Mouse (Mus musculus) liver, embryonic 11.5 days (tissue): ENCODE measurements around the gene A130010J15Rik. TPM values are rescaled to one million over a fixed set of nuclear protein-coding genes. Genes with fewer than 3 reads are reported as not detected.

ENCODE experiments used
- ATAC-seq: fragments of 200-750 bp; cut with Nextera tagmentation; replicated peaks from 2 replicates; pipeline ENCODE4 v1.8.0; 2017; ENCODE audit warnings: moderate number of reproducible peaks, mild to moderate bottlenecking, moderate TSS enrichment, moderate library complexity; ENCODE audit not compliant: low FRiP score
- DNase-seq: peaks from one replicate; pipeline ENCODE4 v3.0.0-alpha.2; 2017; ENCODE audit warnings: low spot score
- H3K27ac ChIP-seq: fragments of 300-500 bp; sonication (generic); 2 replicates; pipeline ENCODE4 v1.5.1; 2014; ENCODE audit warnings: mild to moderate bottlenecking, low read depth, low read length, control low read depth
- H3K27me3 ChIP-seq: fragments of 300-500 bp; sonication (generic); replicated peaks from 2 replicates; pipeline ENCODE4 v1.6.1; 2014; ENCODE audit warnings: low read length, mixed read lengths; ENCODE audit not compliant: control insufficient read depth, insufficient read depth
- H3K36me3 ChIP-seq: fragments of 300-500 bp; sonication (generic); 2 replicates; pipeline ENCODE4 v1.6.1; 2014; ENCODE audit warnings: mild to moderate bottlenecking, low read length, moderate library complexity, mixed read lengths; ENCODE audit not compliant: control insufficient read depth, insufficient read depth
- H3K4me1 ChIP-seq: fragments of 300-500 bp; sonication (generic); replicated peaks from 2 replicates; pipeline ENCODE4 v1.6.1; 2014; ENCODE audit warnings: low read length, mixed read lengths; ENCODE audit not compliant: control insufficient read depth, insufficient read depth
- H3K4me2 ChIP-seq: fragments of 300-500 bp; sonication (generic); 2 replicates; pipeline ENCODE4 v1.6.1; 2014; ENCODE audit warnings: mild to moderate bottlenecking, control low read depth, moderate library complexity
- H3K4me3 ChIP-seq: fragments of 300-500 bp; sonication (generic); 2 replicates; pipeline ENCODE4 v1.5.1; 2014; ENCODE audit warnings: low read depth, low read length, control low read depth
- H3K9ac ChIP-seq: fragments of 300-500 bp; sonication (generic); 2 replicates; pipeline ENCODE4 v1.6.1; 2014; ENCODE audit warnings: low read depth, low read length, control low read depth
- H3K9me3 ChIP-seq: fragments of 300-500 bp; sonication (generic); 2 replicates; pipeline ENCODE4 v1.6.1; 2016; ENCODE audit warnings: low read length, inconsistent platforms, mixed read lengths; ENCODE audit not compliant: control insufficient read depth
- WGBS: fragments of 180-500 bp; shearing (Covaris S2); extraction: QIAGEN DNeasy Blood & Tissue Kit; methylation state at CpG from one replicate; pipeline ENCODE4 v1.1.7; 2014; 5-methylcytosine and 5-hydroxymethylcytosine counted together
- polyA plus RNA-seq: library from polyadenylated mRNA; unstranded; fragments of >200 nt; fragmentation: Nextera tagmentation; extraction: Ambion mirVana; gene quantifications from 2 replicates; pipeline ENCODE4 v1.2.1, GENCODE M21; 2014

The A130010J15Rik gene
- polyA plus RNA-seq, 1 experiment from 2014 or later, result 11.1 TPM

DNA sequence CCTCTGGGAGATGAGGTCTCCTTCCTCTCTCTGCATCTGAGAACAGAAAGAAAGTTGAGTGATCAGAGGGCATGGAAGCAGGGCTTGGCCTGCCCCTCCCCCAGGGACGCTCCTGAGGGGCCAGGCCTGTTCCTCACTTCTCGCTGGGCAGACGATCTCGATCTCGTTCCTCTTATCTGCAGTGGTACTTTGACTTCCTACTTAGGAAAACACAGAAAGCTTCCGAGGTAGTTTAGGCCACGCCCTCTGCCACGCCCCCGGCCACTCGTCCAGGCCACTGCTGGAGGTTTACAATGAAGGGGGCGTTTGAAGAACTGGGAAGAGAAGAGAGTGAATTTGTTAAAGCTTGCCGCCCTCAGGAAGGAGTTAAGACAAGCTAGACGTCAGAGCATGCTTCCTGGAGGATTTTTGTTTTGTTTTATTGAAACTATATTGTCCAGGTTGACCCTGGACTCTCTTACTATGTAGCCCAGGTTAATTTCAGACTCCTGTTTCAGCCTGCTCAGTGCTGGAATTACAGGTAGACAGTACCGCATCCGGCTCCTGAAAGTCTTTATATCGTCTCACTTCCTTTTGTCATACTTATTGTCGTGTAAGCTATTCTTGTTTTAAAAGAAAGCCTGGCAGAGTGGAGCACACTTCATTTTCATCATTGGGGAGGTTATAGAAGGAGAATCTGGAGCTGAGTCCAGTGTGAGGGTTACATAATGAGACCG, 7.4 kb upstream of the A130010J15Rik start:
- Histone ChIP-seq H3K9me3 (no peaks in the 10 kb centered on the region), H3K27ac (no peak overlapping the region), H3K36me3 (no peaks in the 10 kb centered on the region; the same call in 1 of the 2 replicates), H3K4me1 (peaks cover 24% of the 10 kb centered on the region), H3K4me2 (peak overlapping the region; percentile 61), H3K9ac (no peak overlapping the region), H3K27me3 (0 out of 2 replicates have a peak, but pooled peaks cover 2% of the 10 kb centered on the region), H3K4me3 (peak overlapping the region; percentile 23; the same call in 1 of the 2 replicates)
- 14% methylated on average over 18 of the region's 18 CpGs for WGBS
- peak; percentile 70 for DNase-seq
- peak; percentile 69 for ATAC-seq

DNA sequence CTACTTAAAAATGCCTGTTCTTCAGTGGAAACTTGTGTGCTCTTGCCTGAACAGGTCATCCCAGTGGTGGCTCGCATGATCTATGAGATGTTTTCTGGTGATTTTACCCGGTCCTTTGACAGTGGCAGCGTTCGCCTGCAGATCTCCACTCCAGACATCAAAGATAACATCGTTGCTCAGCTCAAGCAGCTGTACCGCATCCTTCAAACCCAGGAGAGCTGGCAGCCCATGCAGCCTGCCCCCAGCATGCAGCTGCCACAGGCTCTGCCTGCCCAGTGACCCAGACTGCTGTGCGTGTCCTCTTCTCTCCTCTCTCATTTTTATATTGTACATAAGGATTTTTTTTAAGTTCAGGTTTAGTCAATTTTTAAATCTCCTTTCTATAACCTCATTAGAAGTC, 1.4 kb downstream of the A130010J15Rik start:
- H3K4me1 ChIP-seq, result peaks cover 11% of the 10 kb centered on the region
- DNase-seq, result no peak
- no peaks in the 10 kb centered on the region for H3K36me3 ChIP-seq
- WGBS, result 80% methylated on average over 7 of the region's 7 CpGs
- H3K4me2 ChIP-seq, result no peak overlapping the region
- H3K9me3 ChIP-seq, result no peaks in the 10 kb centered on the region
- H3K27ac ChIP-seq, result no peak overlapping the region
- H3K4me3 ChIP-seq, result no peak overlapping the region
- H3K9ac ChIP-seq, result no peak overlapping the region
- no peak for ATAC-seq
- no peaks in the 10 kb centered on the region for H3K27me3 ChIP-seq

GRCm38 (mm10) chr1:193169856-193170255, 2.0 kb downstream of the A130010J15Rik start:
- no peak overlapping the region for H3K4me2 ChIP-seq
- H3K27me3 ChIP-seq, result no peaks in the 10 kb centered on the region
- peaks cover 17% of the 10 kb centered on the region for H3K4me1 ChIP-seq
- ATAC-seq, result no peak
- H3K27ac ChIP-seq, result no peak overlapping the region
- no peak overlapping the region for H3K4me3 ChIP-seq
- H3K9me3 ChIP-seq, result no peaks in the 10 kb centered on the region
- 86% methylated on average over 2 of the region's 2 CpGs for WGBS
- DNase-seq, result no peak
- no peak overlapping the region for H3K9ac ChIP-seq
- no peaks in the 10 kb centered on the region for H3K36me3 ChIP-seq

DNA sequence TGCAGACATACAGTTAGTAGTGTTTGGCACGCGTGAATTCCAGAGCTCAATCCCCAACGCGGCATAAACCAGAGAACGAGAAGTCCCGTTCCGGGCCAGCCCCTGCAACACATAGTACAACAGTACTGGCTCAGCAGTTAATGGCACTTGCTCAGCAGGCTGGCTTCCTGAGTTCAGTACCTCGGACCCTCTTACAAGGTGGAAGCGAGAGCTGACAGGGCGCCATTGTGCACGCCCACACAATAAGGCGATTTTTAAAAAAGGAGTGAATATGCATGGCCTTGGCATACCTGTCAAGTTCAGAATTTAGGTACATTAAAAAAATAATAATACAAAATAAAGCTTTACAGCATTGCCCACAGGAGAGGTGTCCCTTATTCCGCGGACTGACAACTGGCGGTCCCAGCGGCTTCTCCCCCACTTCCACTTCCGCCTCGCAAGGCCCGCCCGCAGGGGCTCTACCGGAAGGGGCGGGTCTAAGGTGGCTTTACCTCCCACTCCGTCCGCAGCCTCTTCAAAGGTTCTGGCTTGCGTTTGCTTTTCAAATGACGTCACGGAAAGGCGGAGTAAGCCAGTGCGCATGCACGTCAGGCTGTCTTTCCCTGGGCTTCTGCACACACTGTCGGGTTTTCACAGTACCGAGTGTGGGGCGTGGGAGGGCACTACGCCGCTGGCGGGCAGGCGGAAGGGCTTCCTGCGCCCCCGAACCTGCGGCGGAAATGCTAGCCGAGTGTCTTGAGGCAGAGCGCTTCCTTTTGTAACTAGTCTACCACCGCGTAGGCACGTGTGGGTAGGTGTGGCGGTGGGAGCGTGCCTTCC, 5.4 kb downstream of the A130010J15Rik start:
- Histone ChIP-seq H3K4me2 (peak overlapping the region; percentile 85), H3K27ac (peak overlapping the region; percentile 81), H3K4me1 (peaks cover 21% of the 10 kb centered on the region), H3K9ac (peak overlapping the region; percentile 80), H3K36me3 (no peaks in the 10 kb centered on the region), H3K27me3 (no peaks in the 10 kb centered on the region), H3K9me3 (no peaks in the 10 kb centered on the region), H3K4me3 (peak overlapping the region; percentile 75)
- under 1% methylated on average over 48 of the region's 48 CpGs for WGBS
- DNase-seq (peak; percentile 92), ATAC-seq (peak; percentile 98)

DNA sequence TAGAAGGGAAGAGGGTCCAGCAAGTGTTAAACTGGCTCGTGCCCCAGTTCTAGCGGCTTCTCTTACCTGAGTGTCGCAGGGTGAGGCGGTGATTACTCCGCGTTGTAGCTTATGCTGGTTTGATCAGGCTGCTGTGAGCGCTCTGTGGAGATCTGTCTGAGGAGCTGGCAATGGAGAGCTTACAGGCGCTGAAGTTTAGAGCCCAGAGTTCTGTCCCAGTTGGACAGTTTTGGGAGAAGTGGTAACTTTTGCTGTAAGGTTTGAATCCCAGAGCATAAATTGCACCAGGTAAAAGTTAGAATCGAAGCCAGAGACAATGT, 5.9 kb downstream of the A130010J15Rik start:
- Histone ChIP-seq H3K4me2 (peak overlapping the region; percentile 85), H3K4me1 (peaks cover 21% of the 10 kb centered on the region), H3K27ac (peak overlapping the region; percentile 81), H3K9me3 (no peaks in the 10 kb centered on the region), H3K4me3 (peak overlapping the region; percentile 75), H3K9ac (peak overlapping the region; percentile 79), H3K36me3 (no peaks in the 10 kb centered on the region), H3K27me3 (no peaks in the 10 kb centered on the region)
- WGBS, result 15% methylated on average over 9 of the region's 9 CpGs
- DNase-seq (no peak), ATAC-seq (no peak)

DNA sequence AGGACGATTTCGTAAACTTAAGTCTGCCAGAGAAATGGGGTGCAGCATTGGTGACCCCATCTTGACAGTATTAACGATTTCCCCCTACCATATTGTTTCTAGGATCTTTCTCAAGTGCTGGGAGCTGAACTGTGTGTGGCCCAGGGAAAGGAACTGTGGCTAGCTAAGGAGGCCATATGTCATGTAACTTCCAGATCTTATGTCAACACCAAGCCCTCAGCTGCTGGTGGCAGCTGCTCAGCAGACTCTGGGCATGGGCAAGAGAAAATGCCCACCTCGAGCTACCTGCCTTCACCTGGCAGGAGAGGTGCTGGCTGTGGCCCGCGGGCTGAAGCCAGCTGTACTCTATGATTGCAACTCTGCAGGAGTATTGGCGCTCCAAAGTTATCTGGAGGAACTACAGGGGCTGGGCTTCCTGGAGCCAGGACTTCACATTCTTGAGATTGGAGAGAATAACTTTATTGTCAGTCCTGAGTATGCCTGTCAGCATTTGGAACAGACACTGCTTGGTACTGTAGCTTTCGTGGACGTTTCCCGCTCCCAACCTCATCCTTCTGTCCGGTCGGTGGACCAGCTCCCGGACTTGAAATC, 6.4 kb downstream of the A130010J15Rik start:
- H3K27ac ChIP-seq, result peak overlapping the region; percentile 81; the same call in 1 of the 2 replicates
- H3K27me3 ChIP-seq, result no peaks in the 10 kb centered on the region
- H3K4me1 ChIP-seq, result peaks cover 21% of the 10 kb centered on the region
- peak overlapping the region; percentile 75 for H3K4me3 ChIP-seq
- no peaks in the 10 kb centered on the region for H3K9me3 ChIP-seq
- 74% methylated on average over 13 of the region's 13 CpGs for WGBS
- ATAC-seq (no peak), DNase-seq (no peak)
- peak overlapping the region; percentile 85 for H3K4me2 ChIP-seq
- H3K9ac ChIP-seq, result peak overlapping the region; percentile 79
- no peaks in the 10 kb centered on the region for H3K36me3 ChIP-seq

- no peaks in the 10 kb centered on the region for H3K4me1 ChIP-seq
- ATAC-seq (no peak), DNase-seq (no peak)
- H3K36me3 ChIP-seq, result no peaks in the 10 kb centered on the region
- WGBS, result 79% methylated on average over 3 of the region's 3 CpGs
- H3K27ac ChIP-seq, result no peak overlapping the region
- no peaks in the 10 kb centered on the region for H3K9me3 ChIP-seq
- H3K4me3 ChIP-seq, result no peak overlapping the region
- H3K4me2 ChIP-seq, result no peak overlapping the region
- no peaks in the 10 kb centered on the region for H3K27me3 ChIP-seq
- H3K9ac ChIP-seq, result no peak overlapping the region
These were observed 13.3 kb downstream of the A130010J15Rik start for GRCm38 (mm10) chr1:193181104-193181503.

DNA sequence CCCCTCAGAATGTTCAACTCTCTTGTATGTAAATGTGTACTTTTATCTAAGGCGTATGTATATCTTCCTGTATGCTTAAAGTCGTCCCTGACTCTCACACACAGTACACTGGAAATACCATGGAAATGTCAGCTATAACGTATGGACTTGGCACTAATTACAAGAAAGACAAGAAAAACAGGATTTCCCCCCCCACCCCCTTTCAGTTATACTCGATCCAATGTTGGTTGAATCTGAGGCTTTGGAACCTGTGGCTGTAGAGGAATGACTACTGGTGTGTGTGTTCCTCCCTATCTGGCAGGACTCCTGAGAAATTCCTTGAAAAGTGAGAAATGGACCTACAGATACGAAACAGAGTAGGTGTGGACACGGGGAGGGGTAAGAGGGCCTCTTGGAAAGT, 20.4 kb downstream of the A130010J15Rik start:
- no peak overlapping the region for H3K9ac ChIP-seq
- peaks cover 9% of the 10 kb centered on the region; the same call in 1 of the 2 replicates for H3K4me1 ChIP-seq
- no peak overlapping the region; the same call in 1 of the 2 replicates for H3K27ac ChIP-seq
- no peaks in the 10 kb centered on the region for H3K27me3 ChIP-seq
- H3K4me3 ChIP-seq, result no peak overlapping the region
- ATAC-seq (no peak), DNase-seq (no peak)
- WGBS, result 77% methylated on average over 6 of the region's 6 CpGs
- no peaks in the 10 kb centered on the region for H3K9me3 ChIP-seq
- H3K4me2 ChIP-seq, result no peak overlapping the region
- no peaks in the 10 kb centered on the region for H3K36me3 ChIP-seq
